In genomic region chr5:38301761-38302411, GRCm38 (mm10) we compare ENCODE assay signal across 35 mouse cellular contexts. TPM values are rescaled to one million over a fixed set of nuclear protein-coding genes. Genes with fewer than 3 reads are reported as not detected.
"Had no signal": no experiment of that assay in that cellular context is flagged by ENCODE, and none has a peak within 500 bp of the region (broad histone marks: within the 10 kb centered on the region; RNA-seq: fewer than 3 reads in every experiment).

No protein-coding gene starts in this region.

- H3K4me2 ChIP-seq: heart, embryonic 11.5 days; heart, embryonic 13.5 days; heart, embryonic 15.5 days; hindbrain, embryonic 13.5 days; hindbrain, embryonic 15.5 days; limb, embryonic 12.5 days; liver, embryonic 11.5 days; liver, embryonic 13.5 days had no signal

- DNase-seq: gastrocnemius, adult 2 months; gastrocnemius, postnatal 10 days; gastrocnemius, postnatal 25 days; heart, adult 11 months; heart, adult 2 months; heart, postnatal 14 days; heart, postnatal 36 days; kidney, adult 11 months; kidney, adult 2 months; kidney, postnatal 25 days; kidney, postnatal 4 days; liver; liver, embryonic 13.5 days had no signal

- H3K36me3 ChIP-seq: heart, embryonic 13.5 days; heart, embryonic 15.5 days; hindbrain, embryonic 13.5 days; hindbrain, embryonic 15.5 days; limb, embryonic 10.5 days; limb, embryonic 12.5 days; liver, embryonic 13.5 days had no signal

- H3K27me3 ChIP-seq: heart, embryonic 15.5 days; hindbrain, embryonic 13.5 days; hindbrain, embryonic 15.5 days; liver, embryonic 13.5 days had no signal

- H3K4me3 ChIP-seq: gastrocnemius, adult 2 months; heart, adult 2 months; heart, embryonic 13.5 days; heart, embryonic 15.5 days; hindbrain, embryonic 13.5 days; hindbrain, embryonic 15.5 days; layer of hippocampus, adult 2 months; left cerebral cortex, adult 2 months; limb, embryonic 10.5 days; limb, embryonic 12.5 days; liver, embryonic 13.5 days had no signal

RNA-seq across cellular contexts. Expression of gene Drd5, which starts 17.3 kb away (rescaled TPM):
- total RNA-seq: gastrocnemius, adult 2 months; gastrocnemius, postnatal 10 days; gastrocnemius, postnatal 25 days; heart, adult 2 months; heart, postnatal 14 days; heart, postnatal 36 days; hematopoietic stem cell, adult 5-6 weeks had no signal
- polyA plus RNA-seq: gonadal fat pad, adult 2 months; heart, adult 2 months; heart, embryonic 11.5 days; heart, embryonic 13.5 days; heart, embryonic 15.5 days; heart, postnatal 0 days; hindbrain, embryonic 11.5 days; intestine, embryonic 14.5 days; intestine, embryonic 16.5 days; kidney, adult 2 months; kidney, embryonic 14.5 days; kidney, embryonic 16.5 days; limb, embryonic 10.5 days; limb, embryonic 12.5 days; liver, embryonic 11.5 days; liver, embryonic 13.5 days had no signal

RNA-seq across cellular contexts. Expression of gene Otop1, which starts 26.1 kb away (rescaled TPM):
- total RNA-seq: hematopoietic stem cell, adult 5-6 weeks; layer of hippocampus, postnatal 25 days; left cerebral cortex, adult 2 months; left cerebral cortex, postnatal 14 days; left cerebral cortex, postnatal 36 days had no signal
- polyA plus RNA-seq: heart, embryonic 11.5 days; heart, embryonic 13.5 days; heart, embryonic 15.5 days; heart, postnatal 0 days; hindbrain, embryonic 11.5 days; hindbrain, embryonic 13.5 days; intestine, embryonic 14.5 days; intestine, embryonic 16.5 days; kidney, embryonic 14.5 days; kidney, embryonic 16.5 days; limb, embryonic 14.5 days; liver, embryonic 11.5 days had no signal
